Mouse (Mus musculus) central nervous system, embryonic 11.5 days (tissue): Measurements from ENCODE around the gene Tsfm. TPM values are rescaled to one million over a fixed set of nuclear protein-coding genes. Genes with fewer than 3 reads are reported as not detected.

ENCODE experiments used
- polyA plus RNA-seq: library from polyadenylated mRNA; depleted of rRNA; stranded (reverse); fragments of >200 nt; gene quantifications from 2 replicates; pipeline ENCODE4 v1.2.3, GENCODE M21; 2012; rRNA removed

Tsfm gene
- 50.4 and 63.2 TPM in 2 replicates for polyA plus RNA-seq

GRCm38 (mm10) chr10:127030336-127031296 is at the start of gene Tsfm:
Gene Tsfm (minus strand): TSS chr10:127030840.

GRCm38 (mm10) chr10:127075080-127075479 is 44.4 kb upstream of the Tsfm start, which contains the start of gene Agap2:
Gene Agap2 (plus strand): TSS chr10:127075284.

GRCm38 (mm10) chr10:127070190-127071121 is 39.8 kb upstream of the Tsfm start, which contains the start of gene Tspan31:
Gene Tspan31 (minus strand): TSS chr10:127070264.

GRCm38 (mm10) chr10:127063239-127063872 is 32.7 kb upstream of the Tsfm start, which contains the start of gene Cdk4:
Gene Cdk4 (plus strand): TSS chr10:127063534.

GRCm38 (mm10) chr10:127059968-127060916 is 29.6 kb upstream of the Tsfm start, which contains the start of gene March9:
Gene March9 (minus strand): TSS chr10:127060184.

GRCm38 (mm10) chr10:127047954-127048353 is 17.3 kb upstream of the Tsfm start, which contains the start of gene Cyp27b1:
Gene Cyp27b1 (plus strand): TSS chr10:127048250.

GRCm38 (mm10) chr10:127041274-127041766 is 10.7 kb upstream of the Tsfm start, which contains the start of the genes Mettl1 and Eef1akmt3:
Gene Mettl1 (plus strand): TSS chr10:127041414.
Gene Eef1akmt3 (minus strand): TSS chr10:127041513.

GRCm38 (mm10) chr10:127000529-127000928 is 30.1 kb downstream of the Tsfm start, which contains the start of gene Avil:
Gene Avil (plus strand): TSS chr10:127000709.

GRCm38 (mm10) chr10:126978277-126978994 is 52.2 kb downstream of the Tsfm start, which contains the start of gene Ctdsp2:
Gene Ctdsp2 (plus strand): TSS chr10:126978717.

Other genes starting within 250 kb of the Tsfm start
- 9.4 and 12.7 TPM in 2 replicates for gene Atp23, start 129.5 kb downstream of the Tsfm start, polyA plus RNA-seq
- gene Ctdsp2, start 52.1 kb downstream of the Tsfm start, polyA plus RNA-seq = 78.5 and 118 TPM in 2 replicates
- 0.60 and 0.84 TPM in 2 replicates for gene Avil, start 30.1 kb downstream of the Tsfm start, polyA plus RNA-seq
- 34.0 and 37.1 TPM in 2 replicates for gene Mettl1, start 10.6 kb upstream of the Tsfm start, polyA plus RNA-seq
- 0.25 and 0.45 TPM in 2 replicates for gene Eef1akmt3, start 10.7 kb upstream of the Tsfm start, polyA plus RNA-seq
- gene Cyp27b1, start 17.4 kb upstream of the Tsfm start, polyA plus RNA-seq = 0.24 and 0.43 TPM in 2 replicates
- 10.7 and 11.8 TPM in 2 replicates for gene March9, start 29.3 kb upstream of the Tsfm start, polyA plus RNA-seq
- 1,762 and 2,065 TPM in 2 replicates for gene Cdk4, start 32.7 kb upstream of the Tsfm start, polyA plus RNA-seq
- 83.8 and 112 TPM in 2 replicates for gene Tspan31, start 39.4 kb upstream of the Tsfm start, polyA plus RNA-seq
- gene Agap2, start 44.4 kb upstream of the Tsfm start, polyA plus RNA-seq = 11.3 and 13.4 TPM in 2 replicates
- 53.8 and 114 TPM in 2 replicates for gene Os9, start 90.3 kb upstream of the Tsfm start, polyA plus RNA-seq
- gene B4galnt1, start 134.4 kb upstream of the Tsfm start, polyA plus RNA-seq = 8.4 and 8.8 TPM in 2 replicates
- gene Slc26a10, start 149.8 kb upstream of the Tsfm start, polyA plus RNA-seq = 2.6 and 4.2 TPM in 2 replicates
- 107 and 115 TPM in 2 replicates for gene Arhgef25, start 159.2 kb upstream of the Tsfm start, polyA plus RNA-seq
- gene Dtx3, start 164.9 kb upstream of the Tsfm start, polyA plus RNA-seq = 237 and 284 TPM in 2 replicates
- gene Pip4k2c, start 180.7 kb upstream of the Tsfm start, polyA plus RNA-seq = 18.0 and 21.0 TPM in 2 replicates
- 36.0 and 44.4 TPM in 2 replicates for gene Kif5a, start 232.5 kb upstream of the Tsfm start, polyA plus RNA-seq
- 190 and 214 TPM in 2 replicates for gene Dctn2, start 235.5 kb upstream of the Tsfm start, polyA plus RNA-seq